Mouse (Mus musculus): ENCODE data around the gene Ralgps1. TPM values are rescaled to one million over a fixed set of nuclear protein-coding genes. Genes with fewer than 3 reads are reported as not detected.

The Ralgps1 gene
- total and polyA plus RNA-seq, 3 experiments, result 0.89 to 2.6 TPM; not detected in 1

- H3K4me3 ChIP-seq (ENCODE audit: control insufficient read depth in 1 of 2, insufficient read depth in 1 of 2, low read depth in 2 of 2, low read length in 2 of 2), result no peak overlapping the region
- no peak for TF ChIP-seq ZMIZ1 (IDR thresholded peaks at IDR 0.05; ENCODE audit: low read depth, low read length)
- TF ChIP-seq ZC3H11A (IDR thresholded peaks at IDR 0.05; ENCODE audit: low read depth, low read length), result no peak
- TF ChIP-seq BHLHE40 (IDR thresholded peaks at IDR 0.05; ENCODE audit: borderline replicate concordance, low read depth, low read length), result no peak
- TF ChIP-seq SIN3A (IDR thresholded peaks at IDR 0.05; ENCODE audit: low read length), result no peak
- TF ChIP-seq NRF1 (IDR thresholded peaks at IDR 0.05; ENCODE audit: insufficient read depth, low read depth, low read length, poor library complexity, severe bottlenecking), result no peak
- no peak for TF ChIP-seq POLR2AphosphoS2 (IDR thresholded peaks at IDR 0.05; ENCODE audit: low read length)
- no peak for TF ChIP-seq MAFK (IDR thresholded peaks at IDR 0.05; ENCODE audit: borderline replicate concordance, low read depth, low read length)
- TF ChIP-seq MYB (IDR thresholded peaks at IDR 0.05; ENCODE audit: low read depth, low read length), result no peak
- TF ChIP-seq RCOR1 (IDR thresholded peaks at IDR 0.05; ENCODE audit: low read depth, low read length), result no peak
- no peak for TF ChIP-seq SMC3 (IDR thresholded peaks at IDR 0.05; ENCODE audit: low read depth, low read length)
- no peaks in the 10 kb centered on the region for H3K9me3 ChIP-seq (replicated peaks; ENCODE audit: insufficient read depth, low read length)
- H3K36me3 ChIP-seq (ENCODE audit: control insufficient read depth in 1 of 2, insufficient read depth in 2 of 2, low read length in 2 of 2), result no peaks in the 10 kb centered on the region; a peak in 1 of 4 replicates
- no peak for DNase-seq (ENCODE audit: low read depth, low spot score)
- no peak overlapping the region for H3K9ac ChIP-seq (ENCODE audit: control insufficient read depth, low read depth, low read length, poor library complexity, severe bottlenecking)
- H3K4me1 ChIP-seq (ENCODE audit: control insufficient read depth in 1 of 2, insufficient read depth in 2 of 2, low read length in 2 of 2), result peaks cover 0 to 3% of the 10 kb centered on the region in 2 experiments; a peak in 1 of 4 replicates
- H3K79me2 ChIP-seq (ENCODE audit: control insufficient read depth, insufficient read depth, low read length, poor library complexity), result no peaks in the 10 kb centered on the region
- H3K27me3 ChIP-seq (ENCODE audit: control insufficient read depth in 1 of 2, insufficient read depth in 2 of 2, low read length in 2 of 2), result no peaks in the 10 kb centered on the region
- H3K27ac ChIP-seq (ENCODE audit: control insufficient read depth, low read depth, low read length), result no peak overlapping the region
Observed at GRCm38 (mm10) chr2:33365703-33366471, 5.4 kb downstream of the Ralgps1 start.

- no peak for TF ChIP-seq TBP (IDR thresholded peaks at IDR 0.05; ENCODE audit: low read depth, low read length)
- no peak for TF ChIP-seq CHD2 (IDR thresholded peaks at IDR 0.05; ENCODE audit: low read length)
- TF ChIP-seq NELFE (IDR thresholded peaks at IDR 0.05; ENCODE audit: low read depth, low read length), result no peak
- TF ChIP-seq POLR2AphosphoS5 (IDR thresholded peaks at IDR 0.05; ENCODE audit: borderline replicate concordance, low read depth, low read length), result no peak
- no peak for TF ChIP-seq USF1 (IDR thresholded peaks at IDR 0.05; ENCODE audit: low read depth, low read length)
- no peak for TF ChIP-seq NRF1 (IDR thresholded peaks at IDR 0.05; ENCODE audit: insufficient read depth, low read depth, low read length, poor library complexity, severe bottlenecking)
- TF ChIP-seq MEF2A (IDR thresholded peaks at IDR 0.05; ENCODE audit: extremely low read depth, insufficient replicate concordance, low read depth, low read length, poor library complexity, severe bottlenecking), result no peak
- TF ChIP-seq EP300 (IDR thresholded peaks at IDR 0.05; ENCODE audit: low read depth in 1 of 2, low read length in 2 of 2), result no peak
- Histone ChIP-seq H3K9me3 (replicated peaks; ENCODE audit: insufficient read depth, low read length) (no peaks in the 10 kb centered on the region), H3K4me1 (ENCODE audit: control insufficient read depth in 1 of 2, insufficient read depth in 2 of 2, low read length in 2 of 2) (no peaks in the 10 kb centered on the region), H3K4me3 (ENCODE audit: control insufficient read depth in 1 of 2, insufficient read depth in 1 of 2, low read depth in 2 of 2, low read length in 2 of 2) (no peak overlapping the region), H3K27me3 (ENCODE audit: control insufficient read depth in 1 of 2, insufficient read depth in 2 of 2, low read length in 2 of 2) (no peaks in the 10 kb centered on the region), H3K9ac (ENCODE audit: control insufficient read depth, low read depth, low read length, poor library complexity, severe bottlenecking) (no peak overlapping the region), H3K36me3 (ENCODE audit: control insufficient read depth in 1 of 2, insufficient read depth in 2 of 2, low read length in 2 of 2) (no peaks in the 10 kb centered on the region), H3K27ac (ENCODE audit: control insufficient read depth, low read depth, low read length) (no peak overlapping the region), H3K79me2 (ENCODE audit: control insufficient read depth, insufficient read depth, low read length, poor library complexity) (no peaks in the 10 kb centered on the region)
- DNase-seq (ENCODE audit: low read depth, low spot score), result no peak
Observed at GRCm38 (mm10) chr2:33364656-33365055, 6.6 kb downstream of the Ralgps1 start.

All from MEL (cell line).